Mouse (Mus musculus) frontal cortex, adult 2 months (tissue): ENCODE results near the gene Gpatch8. TPM values are rescaled to one million over a fixed set of nuclear protein-coding genes. Genes with fewer than 3 reads are reported as not detected.

Source experiments
- DNase-seq, 2 experiments: peaks; one replicate each; pipeline ENCODE4 v3.0.0; 2022; ENCODE audit warnings: low spot score in 1 of 2; ENCODE audit errors: extremely low spot score in 1 of 2
- polyA plus RNA-seq: library from polyadenylated mRNA; depleted of rRNA; stranded (reverse); fragments of >200 nt; gene quantifications from 2 replicates; pipeline ENCODE4 v1.2.3, GENCODE M21; 2012

Gene Gpatch8
- polyA plus RNA-seq, 1 experiment, result 61.7 TPM

- peak in 1 of 2 experiments; percentile 53 for DNase-seq
Measured at GRCm38 (mm10) chr11:102455740-102456396, 100.3 kb downstream of the Gpatch8 start.

DNA sequence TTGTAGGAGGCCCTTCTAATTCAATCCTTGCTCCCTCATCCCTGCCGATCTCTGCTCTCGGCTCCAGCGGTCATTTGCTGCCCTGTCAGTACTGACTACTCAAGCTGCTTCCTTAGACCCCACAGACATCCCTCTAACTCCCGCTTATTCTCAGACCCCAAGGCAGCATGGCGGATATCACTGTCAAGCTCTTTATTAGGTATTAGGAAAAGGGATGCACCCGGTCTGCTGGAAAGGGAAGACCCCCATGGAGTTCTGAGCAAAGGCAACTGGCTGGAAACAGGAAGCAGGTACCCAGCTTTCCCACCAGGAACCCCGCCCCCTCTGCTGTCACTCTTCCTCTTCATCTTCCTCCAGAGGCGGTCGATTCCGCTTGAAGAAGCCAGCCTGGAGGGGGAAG is 103.1 kb downstream of the Gpatch8 start:
- no peak for DNase-seq

- DNase-seq, result no peak
Measured at GRCm38 (mm10) chr11:102449043-102450008, 106.9 kb downstream of the Gpatch8 start.

GRCm38 (mm10) chr11:102448327-102448726 is 107.9 kb downstream of the Gpatch8 start:
- DNase-seq, result peak in 1 of 2 experiments; percentile 78

DNA sequence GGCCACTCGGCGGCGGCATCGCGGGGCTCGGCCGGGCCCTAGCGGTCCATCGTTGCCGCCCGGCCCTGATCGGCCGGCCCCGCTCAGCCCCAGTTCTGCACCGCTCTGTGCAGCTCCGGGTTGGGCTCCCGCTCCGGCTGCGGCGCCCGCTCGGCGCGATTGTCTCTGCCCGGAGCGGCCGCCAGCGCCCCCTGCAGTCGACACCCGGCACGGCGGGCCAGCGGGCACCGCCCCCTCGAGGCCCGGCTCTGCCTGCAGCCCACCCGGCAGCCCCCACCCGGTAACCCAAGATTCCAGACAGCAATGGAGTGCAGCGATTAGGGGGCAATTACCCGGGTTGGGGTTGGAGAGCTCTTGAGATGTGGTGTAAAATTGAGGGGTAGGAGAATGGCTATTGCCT is 108.7 kb downstream of the Gpatch8 start, which contains the start of gene Fam171a2:
Fam171a2 (minus strand) TSS at position 186 of the 400 bp plus-strand sequence.
- DNase-seq, result peak in 1 of 2 experiments; percentile 86

DNA sequence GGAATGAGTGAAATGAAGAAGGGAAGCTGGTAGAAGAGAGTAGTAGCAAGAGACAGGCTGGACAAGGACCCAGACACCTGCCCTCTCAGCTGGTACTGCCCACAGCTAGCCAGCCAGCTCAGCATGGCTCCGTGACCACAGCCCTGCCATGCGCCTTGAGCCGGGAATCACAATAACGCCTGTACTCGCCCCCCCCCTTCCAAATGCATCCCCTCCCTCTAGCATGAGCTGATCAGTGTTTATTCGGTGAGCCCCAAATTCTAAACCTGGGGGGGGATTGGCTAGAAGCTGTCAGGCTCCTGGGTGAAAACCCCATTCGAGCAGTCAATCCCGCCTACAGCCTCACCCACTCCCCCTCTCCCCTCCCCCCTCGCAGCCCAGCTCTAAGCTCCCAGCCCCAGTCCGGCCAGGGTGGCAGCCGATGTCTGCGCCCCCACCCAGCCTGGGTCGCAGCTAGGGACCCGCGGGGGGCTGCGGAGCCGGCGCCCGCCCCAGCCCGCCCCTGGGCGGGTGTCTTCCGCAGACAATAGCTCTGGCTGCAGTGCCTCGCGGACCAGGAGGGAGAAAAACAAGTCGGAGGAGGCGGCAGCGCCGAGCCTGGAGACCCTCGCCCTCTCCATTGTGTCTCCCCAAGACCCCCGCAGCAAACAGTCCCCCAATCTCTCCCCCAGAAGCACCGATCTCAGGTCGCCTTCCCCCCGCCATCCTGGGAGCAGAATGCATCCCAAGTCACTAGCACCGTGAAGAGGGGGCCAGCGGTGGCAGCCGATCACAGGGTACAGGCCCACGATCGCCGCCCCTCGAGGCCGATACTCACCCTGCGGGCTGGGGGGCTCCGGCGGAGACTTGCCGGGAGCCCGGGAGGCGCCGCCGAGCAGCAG is 109.4 kb downstream of the Gpatch8 start:
- DNase-seq, result no peak

DNA sequence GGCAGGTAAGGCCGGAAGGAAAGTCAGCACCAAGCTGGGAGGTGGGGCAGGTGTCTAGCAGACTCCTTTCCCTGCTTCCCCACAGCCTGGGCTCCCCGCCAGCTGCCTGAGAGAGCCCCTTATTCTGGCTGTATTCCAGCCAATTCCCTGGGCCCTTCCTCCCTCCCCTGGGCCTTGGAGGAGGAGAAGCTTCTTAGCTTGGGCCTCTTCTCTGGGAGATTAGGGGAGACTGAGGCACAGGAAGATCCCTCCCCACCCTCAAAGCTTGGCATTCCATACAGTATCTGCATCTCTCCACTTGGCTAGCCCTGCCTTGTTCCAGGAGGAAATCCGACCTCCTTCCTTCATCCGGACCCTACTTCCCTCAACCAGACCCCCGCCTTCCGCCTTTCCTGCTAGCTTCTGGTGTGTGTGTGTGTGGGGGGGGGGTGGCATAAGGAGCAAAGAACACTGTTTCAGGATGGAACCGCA is 110.3 kb downstream of the Gpatch8 start:
- no peak for DNase-seq

- no peak for DNase-seq
Measured at GRCm38 (mm10) chr11:102445264-102445890, 110.8 kb downstream of the Gpatch8 start.

DNA sequence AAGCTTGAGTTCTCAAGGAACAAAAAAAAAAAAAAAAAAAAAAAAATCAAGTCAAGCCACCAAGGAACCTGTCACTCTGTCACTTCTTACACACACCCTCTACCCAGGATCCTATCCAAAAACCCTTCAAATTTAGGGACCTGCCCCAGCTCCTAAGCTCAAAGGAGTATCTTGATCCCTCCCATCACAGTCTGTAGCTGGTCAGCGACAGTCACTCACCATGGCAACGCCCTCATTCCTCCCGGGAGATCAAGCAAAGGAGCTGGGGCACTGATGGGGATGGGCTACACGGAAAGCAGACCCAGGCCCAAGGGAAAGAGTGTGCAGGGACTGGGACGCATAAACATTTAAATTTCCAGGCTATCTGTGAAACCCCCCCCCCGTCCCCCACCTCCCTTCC is 111.4 kb downstream of the Gpatch8 start:
- no peak for DNase-seq

GRCm38 (mm10) chr11:102444321-102444720 is 111.9 kb downstream of the Gpatch8 start:
- DNase-seq, result no peak

GRCm38 (mm10) chr11:102443740-102444139 is 112.5 kb downstream of the Gpatch8 start:
- DNase-seq, result no peak

DNA sequence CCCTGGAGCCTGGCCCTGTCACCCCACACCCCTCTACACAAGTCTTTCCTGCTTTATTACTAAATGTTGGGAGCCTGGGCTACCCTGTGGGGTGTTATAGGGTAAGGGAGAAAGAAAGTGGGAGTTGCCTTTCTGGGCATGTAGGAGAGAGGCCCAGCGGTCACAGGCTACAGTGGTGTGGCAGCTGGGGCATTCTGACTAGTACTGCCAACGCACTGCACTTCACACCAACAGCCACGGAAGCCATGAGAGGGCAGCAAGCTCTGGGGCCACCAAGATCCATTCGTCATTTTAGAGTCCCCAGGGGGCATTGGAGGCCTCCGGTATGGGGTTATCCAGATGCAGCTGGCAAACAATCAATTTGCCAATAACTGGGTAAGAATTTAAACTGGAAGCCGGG is 114.1 kb downstream of the Gpatch8 start:
- no peak for DNase-seq

DNA sequence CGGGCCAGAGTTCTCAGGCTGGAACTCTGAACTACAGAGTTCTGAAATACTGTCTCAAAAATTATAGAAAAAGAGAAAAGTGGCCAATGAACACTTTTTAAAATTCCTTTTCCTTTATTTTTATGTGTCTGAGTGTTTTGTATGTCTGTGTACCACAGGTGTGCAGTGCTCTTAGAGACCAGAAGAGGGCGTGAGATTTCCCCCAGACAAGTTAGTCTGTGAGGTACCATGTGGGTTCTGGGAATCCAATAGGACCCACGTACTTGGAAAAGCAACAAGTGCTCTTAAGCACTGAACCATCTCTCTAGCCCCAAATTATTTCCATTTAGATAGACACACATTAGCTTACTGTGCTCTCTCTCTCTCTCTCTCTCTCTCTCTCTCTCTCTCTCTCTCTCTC is 114.8 kb downstream of the Gpatch8 start:
- no peak for DNase-seq

GRCm38 (mm10) chr11:102440255-102440654 is 115.9 kb downstream of the Gpatch8 start:
- no peak for DNase-seq

DNA sequence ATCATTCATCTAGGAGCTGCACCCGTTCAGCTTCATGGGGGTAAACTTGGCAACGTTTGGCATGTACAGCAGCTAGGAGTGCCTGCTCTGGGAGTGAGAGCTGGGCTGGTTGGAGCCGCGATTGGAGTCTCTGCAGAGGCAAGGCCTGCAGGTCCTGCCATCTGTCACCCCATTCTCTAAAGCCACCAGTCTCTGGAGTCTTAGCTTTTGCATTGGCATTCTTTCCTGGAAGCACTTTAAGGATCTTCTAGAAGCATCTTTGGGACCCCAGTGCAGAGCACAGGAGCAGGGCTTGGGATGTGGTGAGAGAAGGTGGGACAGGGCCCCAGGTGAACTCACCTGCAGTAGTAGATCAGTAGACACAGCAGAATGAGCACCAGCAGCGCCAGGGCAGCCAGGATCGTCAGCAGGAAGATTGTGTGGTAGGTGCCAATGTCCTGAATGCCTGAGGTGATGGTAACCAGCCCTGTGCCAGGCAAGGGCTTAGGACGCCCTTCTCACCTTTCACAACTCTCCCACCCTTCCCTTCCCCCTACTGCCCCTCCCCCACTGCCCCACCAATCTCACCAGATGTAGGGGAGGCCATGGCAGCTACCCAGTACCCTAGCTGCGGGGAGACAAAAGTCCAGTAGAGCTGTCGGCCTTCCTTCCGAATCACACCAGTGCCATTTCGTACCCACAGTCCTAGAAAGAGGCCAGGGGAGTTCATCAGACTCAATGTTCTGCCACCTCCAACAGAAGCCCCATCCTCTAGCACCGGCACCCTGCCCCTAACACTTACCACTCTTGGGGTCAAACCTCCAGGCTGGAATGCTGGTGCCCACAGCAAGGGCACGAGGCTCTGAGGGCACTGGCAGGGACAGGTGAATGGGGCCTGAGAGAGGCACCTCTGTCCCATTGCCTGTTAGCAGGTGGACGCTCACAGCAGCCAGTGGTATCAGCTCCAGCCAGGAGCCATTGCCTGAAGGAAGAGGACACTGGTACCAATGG is 116.8 kb downstream of the Gpatch8 start:
- DNase-seq, result no peak

DNA sequence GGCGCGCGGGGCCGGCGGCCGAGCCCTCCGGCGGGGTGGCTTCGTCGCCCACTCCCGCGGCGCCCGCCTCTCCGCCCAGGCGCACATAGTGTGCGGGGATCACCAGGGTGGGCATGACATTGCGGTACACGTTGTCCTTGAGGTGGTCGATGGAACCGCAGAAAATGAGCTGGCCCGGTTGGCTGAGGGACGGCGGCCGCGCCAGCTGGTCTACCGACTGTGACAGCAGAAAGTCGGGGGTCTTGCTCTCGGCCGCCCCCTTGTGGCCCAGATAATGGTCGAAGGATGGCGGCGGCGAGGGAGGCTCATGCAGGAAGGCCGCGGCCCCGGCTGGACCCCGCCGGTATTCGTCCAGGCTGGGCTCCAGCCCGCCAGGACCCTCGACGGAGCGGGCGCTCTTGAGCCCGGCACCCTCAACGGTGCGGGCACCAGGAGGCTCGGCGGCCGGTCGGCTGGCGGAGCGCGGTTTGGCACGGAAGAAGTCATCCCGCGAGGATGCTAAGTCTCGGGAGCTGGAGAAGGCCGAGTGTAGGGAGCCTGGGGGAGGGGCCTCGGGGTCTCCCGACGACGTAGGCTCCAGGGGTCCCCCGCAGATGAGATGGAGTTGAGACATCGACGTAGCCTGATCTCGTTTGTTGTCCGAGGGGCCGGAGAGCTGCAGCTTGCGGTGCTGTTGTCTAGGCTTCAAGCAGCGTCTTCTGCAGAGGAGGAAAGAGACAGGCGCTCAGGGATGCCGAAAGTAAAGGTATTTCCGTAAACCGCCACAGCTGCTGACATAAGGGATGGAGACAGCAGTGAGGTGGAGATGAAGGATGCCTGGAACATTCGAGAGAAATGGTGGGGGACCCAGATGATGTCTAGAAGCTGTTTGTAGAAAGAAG is 117.7 kb downstream of the Gpatch8 start:
- peak in 1 of 2 experiments; percentile 85 for DNase-seq

DNA sequence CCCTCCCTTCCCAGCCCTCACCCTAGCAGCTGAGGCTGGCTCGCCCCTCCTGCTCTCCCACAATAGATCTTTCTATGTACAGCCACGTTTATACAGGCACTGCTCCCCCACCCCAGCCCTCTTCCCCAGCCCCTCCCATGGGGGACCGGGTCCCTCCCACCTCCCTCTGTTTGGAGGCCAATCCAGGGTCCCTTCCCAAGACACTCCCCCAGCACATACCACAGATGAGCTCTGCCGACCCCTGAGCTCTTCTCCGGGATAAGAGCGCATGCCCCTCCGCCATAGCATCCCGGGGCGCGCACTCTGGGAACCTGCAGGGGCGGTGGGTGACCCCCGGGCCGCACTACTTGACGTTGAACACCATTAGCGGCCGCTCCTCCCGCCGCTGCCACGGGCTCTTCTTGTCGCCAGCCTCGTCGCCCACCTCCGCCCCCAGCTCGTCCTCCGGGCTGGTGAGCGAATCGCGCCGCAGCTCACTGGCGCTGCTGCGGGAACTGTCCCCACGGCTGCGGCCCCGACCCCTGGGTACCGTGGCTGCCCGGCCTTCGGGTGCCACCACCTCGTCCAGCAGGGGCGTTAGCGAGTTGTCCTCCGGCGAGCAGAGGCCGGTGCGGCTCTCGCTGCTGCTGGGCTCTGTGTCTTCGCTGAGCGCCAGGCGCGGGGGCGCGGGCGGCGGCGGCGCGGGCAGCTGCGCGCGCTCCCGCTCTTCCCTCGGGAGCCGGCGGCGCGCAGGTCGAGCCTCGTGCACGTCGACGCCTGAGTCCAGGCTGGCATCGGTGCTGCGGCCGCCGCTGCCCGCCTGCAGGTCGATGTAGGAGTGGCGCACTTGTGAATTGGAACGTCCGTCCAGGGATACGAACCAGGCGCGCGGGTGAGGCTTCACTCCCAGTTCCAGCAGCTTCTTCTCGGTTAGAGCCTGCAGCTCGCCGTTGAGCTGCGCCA is 118.8 kb downstream of the Gpatch8 start:
- DNase-seq, result peak in 1 of 2 experiments; percentile 68
